Mouse (Mus musculus) heart, postnatal 0 days (tissue): ENCODE results near the gene Plekhh2. TPM values are rescaled to one million over a fixed set of nuclear protein-coding genes. Genes with fewer than 3 reads are reported as not detected.
A peak's percentile ranks its signal among the peaks of the same experiment; 100 is the strongest.

Experiments used
- ATAC-seq: fragments of 200-750 bp; cut with Nextera tagmentation; 2 replicates; pipeline ENCODE4 v1.8.0; 2017; ENCODE audit warnings: low read depth, moderate number of reproducible peaks, moderate library complexity; ENCODE audit not compliant: insufficient read depth
- DNase-seq: peaks from one replicate; pipeline ENCODE4 v3.0.0-alpha.2; 2016; ENCODE audit warnings: low spot score
- H3K27ac ChIP-seq: fragments of 300-500 bp; sonication (generic); 2 replicates; pipeline ENCODE4 v1.5.1; 2014; ENCODE audit warnings: low read depth, mild to moderate bottlenecking
- H3K27me3 ChIP-seq: fragments of 300-500 bp; sonication (generic); 2 replicates; pipeline ENCODE4 v1.6.1; 2014; ENCODE audit warnings: low read length, mixed read lengths; ENCODE audit not compliant: control insufficient read depth, insufficient read depth
- H3K36me3 ChIP-seq: fragments of 300-500 bp; sonication (generic); replicated peaks from 2 replicates; pipeline ENCODE4 v1.6.1; 2014; ENCODE audit warnings: low read length, mixed read lengths; ENCODE audit not compliant: control insufficient read depth, insufficient read depth
- H3K4me1 ChIP-seq: fragments of 300-500 bp; sonication (generic); 2 replicates; pipeline ENCODE4 v1.6.1; 2014; ENCODE audit warnings: antibody characterized with exemption; ENCODE audit not compliant: control insufficient read depth, insufficient read depth
- H3K4me2 ChIP-seq: fragments of 300-500 bp; sonication (generic); 2 replicates; pipeline ENCODE4 v1.6.1; 2014; ENCODE audit warnings: low read depth, mild to moderate bottlenecking, low read length, moderate library complexity
- H3K4me3 ChIP-seq: fragments of 300-500 bp; sonication (generic); 2 replicates; pipeline ENCODE4 v1.5.1; 2014; ENCODE audit warnings: low read depth, low read length
- H3K9ac ChIP-seq: fragments of 300-500 bp; sonication (generic); replicated peaks from 2 replicates; pipeline ENCODE4 v1.6.1; 2014; ENCODE audit warnings: low read depth, low read length, mixed read lengths
- H3K9me3 ChIP-seq: fragments of 300-500 bp; sonication (generic); replicated peaks from 2 replicates; pipeline ENCODE4 v1.6.1; 2016; ENCODE audit warnings: low read length; ENCODE audit not compliant: control insufficient read depth
- CTCF ChIP-seq: IDR thresholded peaks from 2 replicates; pipeline ENCODE4 v1.5.1; 2016; ENCODE audit warnings: antibody characterized with exemption, control low read depth, low read depth
- EP300 ChIP-seq: IDR thresholded peaks from 2 replicates; pipeline ENCODE4 v1.6.1; 2016; ENCODE audit warnings: antibody characterized with exemption, low read depth
- WGBS: fragments of 180-500 bp; shearing (Covaris S2); extraction: QIAGEN DNeasy Blood & Tissue Kit; methylation state at CpG from one replicate; pipeline ENCODE4 v1.1.7; 2014; 5-methylcytosine and 5-hydroxymethylcytosine counted together
- polyA plus RNA-seq: library from polyadenylated mRNA; unstranded; fragments of >200 nt; fragmentation: Nextera tagmentation; extraction: Ambion mirVana; gene quantifications from 2 replicates; pipeline ENCODE4 v1.2.1, GENCODE M21; 2015
- total RNA-seq: library from RNA; depleted of rRNA; stranded (reverse); fragments of >200 nt; gene quantifications from 2 replicates; pipeline ENCODE4 v1.2.3, GENCODE M21; 2014; ENCODE audit warnings: low replicate concordance

Gene Plekhh2
- total and polyA plus RNA-seq, 2 experiments from 2014 or later, result 0.68 to 1.6 TPM

DNA sequence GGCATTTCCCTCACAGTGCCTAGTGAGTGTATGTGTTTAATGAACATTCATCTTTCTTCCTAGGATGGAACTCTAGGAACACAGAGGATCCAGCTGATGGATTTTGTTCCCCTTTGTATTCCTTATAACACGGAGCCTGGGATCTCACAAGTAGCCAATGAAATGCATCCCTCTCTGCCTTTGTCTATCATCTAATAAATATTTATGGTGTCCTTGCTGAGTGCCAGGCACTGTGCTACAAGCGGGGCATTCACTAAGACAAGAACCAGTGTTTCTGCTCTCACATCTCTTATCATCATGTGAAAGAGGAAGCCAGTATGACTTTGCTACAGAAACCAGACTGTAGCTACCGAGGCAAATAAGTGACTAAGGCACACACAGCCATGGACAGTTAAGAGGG lies 3.0 kb upstream of the Plekhh2 start:
- H3K36me3 ChIP-seq, result no peaks in the 10 kb centered on the region
- WGBS, result 53% methylated on average over 3 of the region's 3 CpGs
- H3K27ac ChIP-seq, result no peak overlapping the region
- no peak overlapping the region for H3K9ac ChIP-seq
- ATAC-seq, result no peak
- DNase-seq, result no peak
- 0 out of 2 replicates have a peak, but pooled peaks cover 3% of the 10 kb centered on the region for H3K4me1 ChIP-seq
- no peak overlapping the region for H3K4me3 ChIP-seq
- H3K9me3 ChIP-seq, result no peaks in the 10 kb centered on the region
- no peak for TF ChIP-seq EP300
- TF ChIP-seq CTCF, result no peak
- no peak overlapping the region for H3K4me2 ChIP-seq
- H3K27me3 ChIP-seq, result no peaks in the 10 kb centered on the region

DNA sequence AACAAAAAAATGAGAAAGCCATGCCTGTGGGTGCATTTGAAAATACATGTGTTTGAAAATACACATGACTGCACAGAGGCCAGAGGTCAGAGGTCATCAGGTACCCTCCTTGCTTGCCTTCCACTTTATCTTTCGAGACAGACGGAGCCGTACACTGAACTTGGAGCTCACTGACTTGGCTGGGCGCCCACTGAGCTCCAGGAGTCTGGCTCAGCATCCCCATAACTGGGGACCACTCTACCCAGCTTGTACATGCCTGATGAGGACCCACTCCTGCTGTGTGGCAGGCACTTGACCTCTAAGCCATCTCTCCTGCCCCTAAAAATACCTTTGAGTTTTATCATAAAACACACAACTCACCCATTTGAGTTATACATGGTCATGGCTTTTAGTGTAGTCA lies 2.5 kb upstream of the Plekhh2 start:
- no peak for DNase-seq
- Histone ChIP-seq H3K4me3 (no peak overlapping the region), H3K27me3 (no peaks in the 10 kb centered on the region), H3K27ac (no peak overlapping the region), H3K9me3 (no peaks in the 10 kb centered on the region), H3K4me2 (no peak overlapping the region), H3K9ac (no peak overlapping the region), H3K36me3 (no peaks in the 10 kb centered on the region), H3K4me1 (0 out of 2 replicates have a peak, but pooled peaks cover 3% of the 10 kb centered on the region)
- no peak for TF ChIP-seq EP300
- TF ChIP-seq CTCF, result no peak
- WGBS, result 39% methylated on average over 4 of the region's 4 CpGs
- no peak for ATAC-seq

DNA sequence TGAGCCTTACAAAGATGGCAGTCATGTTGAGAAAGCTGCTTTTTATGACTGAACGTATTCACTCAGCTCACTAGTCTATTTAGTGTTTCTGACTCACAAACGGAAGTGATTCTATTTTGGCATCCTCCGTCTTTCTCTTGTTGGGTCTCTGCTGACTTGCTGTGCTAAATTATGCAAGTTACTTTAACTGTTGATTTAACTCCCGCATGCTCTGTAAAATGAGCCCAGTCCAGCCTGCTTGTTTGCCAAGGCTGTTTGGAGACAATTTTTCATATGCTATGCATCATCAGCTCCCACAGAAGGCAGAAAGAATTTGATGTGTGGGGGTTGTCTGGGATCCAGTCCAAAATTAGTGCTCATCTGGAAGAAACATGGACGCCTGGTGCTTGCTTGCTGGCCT lies 1.3 kb upstream of the Plekhh2 start:
- WGBS, result 35% methylated on average over 5 of the region's 5 CpGs
- H3K4me2 ChIP-seq, result no peak overlapping the region

GRCm38 (mm10) chr17:84510961-84511639 lies 595 bp upstream of the Plekhh2 start:
- Histone ChIP-seq H3K9me3 (no peaks in the 10 kb centered on the region), H3K4me2 (peak overlapping the region; percentile 98), H3K4me1 (0 out of 2 replicates have a peak, but pooled peaks cover 3% of the 10 kb centered on the region), H3K27me3 (no peaks in the 10 kb centered on the region), H3K36me3 (no peaks in the 10 kb centered on the region), H3K27ac (peak overlapping the region; percentile 46), H3K9ac (no peak overlapping the region), H3K4me3 (peak overlapping the region; percentile 75)
- WGBS, result 45% methylated on average over 11 of the region's 11 CpGs
- DNase-seq, result no peak
- TF ChIP-seq EP300 (no peak), CTCF (no peak)
- ATAC-seq, result 0 out of 2 replicates have a peak, but pooled peaks have one; percentile 10

More for the DNA sequence above, 1.3 kb upstream of the Plekhh2 start:
- ATAC-seq (peak; percentile 24; the same call in 1 of the 2 replicates), DNase-seq (peak; percentile 47)
- H3K4me3 ChIP-seq, result no peak overlapping the region
- H3K36me3 ChIP-seq, result no peaks in the 10 kb centered on the region
- H3K27me3 ChIP-seq, result no peaks in the 10 kb centered on the region
- H3K27ac ChIP-seq, result peak overlapping the region; percentile 64; the same call in 1 of the 2 replicates
- H3K4me1 ChIP-seq, result 0 out of 2 replicates have a peak, but pooled peaks cover 3% of the 10 kb centered on the region
- TF ChIP-seq EP300 (no peak), CTCF (no peak)
- H3K9ac ChIP-seq, result no peak overlapping the region
- no peaks in the 10 kb centered on the region for H3K9me3 ChIP-seq

- Histone ChIP-seq H3K4me2 (peak overlapping the region; percentile 98), H3K4me3 (peak overlapping the region; percentile 75), H3K27ac (peak overlapping the region; percentile 47; the same call in 1 of the 2 replicates), H3K27me3 (no peaks in the 10 kb centered on the region), H3K4me1 (0 out of 2 replicates have a peak, but pooled peaks cover 3% of the 10 kb centered on the region), H3K9me3 (no peaks in the 10 kb centered on the region), H3K9ac (peak overlapping the region; percentile 71), H3K36me3 (no peaks in the 10 kb centered on the region)
- ATAC-seq, result peak; percentile 28; the same call in 1 of the 2 replicates
- DNase-seq, result no peak
- no peak for TF ChIP-seq EP300
- no peak for TF ChIP-seq CTCF
- 40% methylated on average over 4 of the region's 4 CpGs for WGBS
These were observed 906 bp downstream of the Plekhh2 start for GRCm38 (mm10) chr17:84512516-84513085.
